Mouse (Mus musculus) CD8-positive naive resting alpha-beta T cell, adult 2 months (primary cell): ENCODE data around the gene Pxmp4.

Source experiments
- DNase-seq, 2 experiments: peaks; one replicate each; pipeline ENCODE4 v3.0.0; 2022; ENCODE audit warnings: low read depth in 2 of 2, low spot score in 2 of 2

The Pxmp4 gene

DNA sequence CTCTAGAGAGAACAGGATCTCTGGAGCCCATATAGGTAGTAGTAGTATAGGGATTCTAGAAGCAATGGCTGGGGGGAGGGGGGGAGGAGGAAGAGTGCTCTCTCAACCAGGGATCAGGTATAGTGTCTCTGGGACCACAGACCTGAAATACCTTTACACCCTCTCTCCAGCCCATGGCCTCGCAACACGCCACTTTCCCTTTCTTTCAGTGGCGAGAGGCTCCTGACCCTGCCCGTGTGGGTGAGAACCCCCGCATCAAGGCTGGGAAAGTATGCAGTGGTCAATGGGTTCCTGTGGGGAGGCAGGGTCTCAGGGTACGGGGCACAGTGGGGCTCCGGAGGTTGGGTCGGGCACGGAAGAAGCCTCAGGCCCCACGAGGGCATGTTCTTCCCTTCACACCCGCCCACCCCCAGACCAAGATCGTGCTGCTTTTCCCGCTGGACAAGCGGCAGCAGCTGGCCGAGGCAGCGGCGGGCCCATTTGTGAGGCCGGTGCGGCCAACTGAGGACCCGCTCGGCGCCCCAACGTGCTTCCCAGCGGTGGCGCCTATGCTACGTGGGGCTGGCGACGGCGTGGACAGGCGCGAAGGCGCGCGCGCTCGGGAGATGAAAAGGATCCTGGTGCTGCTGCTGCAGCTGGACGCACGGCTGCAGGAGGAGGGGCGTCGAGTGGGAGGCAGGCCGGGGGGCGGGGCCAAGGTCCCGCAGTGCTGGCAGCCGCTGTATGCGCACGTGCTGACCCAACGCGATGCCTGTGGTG lies 54.2 kb downstream of the Pxmp4 start:
- no peak for DNase-seq

DNA sequence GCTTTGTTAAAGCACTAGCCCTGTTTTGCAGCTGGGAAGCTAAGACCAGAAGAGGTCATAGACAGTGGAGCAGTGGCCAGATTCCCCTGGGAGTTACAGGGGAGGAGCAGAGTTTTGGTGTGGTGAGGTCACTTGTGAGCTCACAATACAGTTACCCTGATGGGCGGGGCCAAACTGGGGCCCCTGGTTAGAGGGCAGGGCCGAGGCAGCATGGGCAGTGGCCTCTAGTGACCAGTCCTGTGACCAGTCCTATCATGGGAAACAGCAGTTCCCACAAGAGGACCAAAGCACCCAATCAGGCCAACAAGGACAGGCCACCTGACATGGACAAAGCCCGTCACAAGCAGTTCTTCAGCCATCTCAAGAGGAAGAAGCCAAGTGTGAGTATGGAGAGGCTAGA lies 54.8 kb downstream of the Pxmp4 start:
- no peak for DNase-seq

GRCm38 (mm10) chr2:154546711-154547110 lies 56.8 kb downstream of the Pxmp4 start, which contains the start of gene 1700003F12Rik:
Gene 1700003F12Rik, plus strand, starts transcription at chr2:154547085.
- no peak for DNase-seq

- no peak for DNase-seq
Measured at GRCm38 (mm10) chr2:154543567-154544347, 59.8 kb downstream of the Pxmp4 start.

- DNase-seq, result no peak
Measured at GRCm38 (mm10) chr2:154541630-154542029, 61.9 kb downstream of the Pxmp4 start.

- no peak for DNase-seq
Measured at GRCm38 (mm10) chr2:154539720-154540119, 63.8 kb downstream of the Pxmp4 start.

GRCm38 (mm10) chr2:154538710-154539109 lies 64.8 kb downstream of the Pxmp4 start:
- DNase-seq, result no peak

GRCm38 (mm10) chr2:154538310-154538709 lies 65.2 kb downstream of the Pxmp4 start:
- no peak for DNase-seq
